8 mouse cellular contexts compared by ENCODE assay signal in genomic region chr6:122804418-122804817, GRCm38 (mm10). TPM values are rescaled to one million over a fixed set of nuclear protein-coding genes. Genes with fewer than 3 reads are reported as not detected.
DNase-seq lines count a peak whose midpoint lies in the region; ATAC-seq lines count a peak whose summit lies in the region.

No protein-coding gene starts in this region.

- WGBS in heart, embryonic 11.5 days (ENCODE audit: insufficient replicate concordance) = 25% methylated on average over 5 of the region's 5 CpGs

- H3K9me3 ChIP-seq in heart, embryonic 11.5 days (replicated peaks; ENCODE audit: control insufficient read depth, low read length) = no peaks in the 10 kb centered on the region

- H3K4me1 ChIP-seq in heart, embryonic 11.5 days (ENCODE audit: control insufficient read depth, insufficient read depth, low read length) = peaks cover 4% of the 10 kb centered on the region; the same call in 1 of the 2 replicates

- no peak overlapping the region for H3K4me2 ChIP-seq in heart, embryonic 11.5 days

- peak; percentile 96 for DNase-seq in heart, adult 11 months
- DNase-seq in adipocyte (ENCODE audit: low spot score) = peak; percentile 87
- DNase-seq in cerebellum, postnatal 4 days (ENCODE audit: low spot score in 2 of 2) = peak; percentile 58 to 77
- DNase-seq in layer of hippocampus, postnatal 10 days (ENCODE audit: low spot score in 2 of 2) = peak; percentile 82 to 83
- peak; percentile 83 for DNase-seq in lung, postnatal 25 days (ENCODE audit: low spot score)
- DNase-seq in spleen, adult 18-20 months = peak; percentile 59 to 82

- H3K9ac ChIP-seq in heart, embryonic 11.5 days (ENCODE audit: low read depth, low read length) = no peak overlapping the region

- H3K27ac ChIP-seq in heart, embryonic 11.5 days (ENCODE audit: low read depth, low read length) = no peak overlapping the region

- no peaks in the 10 kb centered on the region for H3K27me3 ChIP-seq in heart, embryonic 11.5 days (ENCODE audit: control insufficient read depth, insufficient read depth, low read length)

- ATAC-seq in heart, embryonic 11.5 days (replicated peaks; ENCODE audit: insufficient number of reproducible peaks, low FRiP score, low TSS enrichment) = no peak
- peak; percentile 75 for ATAC-seq in granulocyte monocyte progenitor cell, adult 5-6 weeks (replicated peaks; ENCODE audit: poor library complexity, severe bottlenecking)

- no peaks in the 10 kb centered on the region for H3K36me3 ChIP-seq in heart, embryonic 11.5 days (ENCODE audit: control insufficient read depth, insufficient read depth, low read length)

- H3K4me3 ChIP-seq in heart, embryonic 11.5 days (ENCODE audit: low read depth, low read length) = no peak overlapping the region

RNA-seq across cellular contexts. Expression of gene Slc2a3, which starts 3.0 kb away (rescaled TPM):
- polyA plus RNA-seq in heart, embryonic 11.5 days (2014; fragmentation: Nextera tagmentation; extraction: Ambion mirVana) = 27.5 and 33.2 TPM in 2 replicates
- total RNA-seq in granulocyte monocyte progenitor cell, adult 5-6 weeks (2014; fragmentation: Nextera tagmentation) = 4.7 and 6.5 TPM in 2 replicates
- 8.4 and 8.8 TPM in 2 replicates for total RNA-seq in granulocyte monocyte progenitor cell, adult 5-6 weeks (2017)
- total RNA-seq in layer of hippocampus, postnatal 10 days (2021) = 100 to 1,000 TPM in 1 of 2 experiments, 10 to 100 TPM in 1; 99.1 to 117 TPM

RNA-seq across cellular contexts. Expression of gene Foxj2, which starts 15.3 kb away (rescaled TPM):
- 4.9 and 5.9 TPM in 2 replicates for polyA plus RNA-seq in heart, embryonic 11.5 days (2014; fragmentation: Nextera tagmentation; extraction: Ambion mirVana)
- 5.2 and 8.1 TPM in 2 replicates for total RNA-seq in granulocyte monocyte progenitor cell, adult 5-6 weeks (2014; fragmentation: Nextera tagmentation)
- 1.6 and 3.5 TPM in 2 replicates for total RNA-seq in granulocyte monocyte progenitor cell, adult 5-6 weeks (2017)
- total RNA-seq in layer of hippocampus, postnatal 10 days (2021) = 10 to 100 TPM; 24.3 to 27.8 TPM

RNA-seq across cellular contexts. Expression of gene C3ar1, which starts 51.5 kb away (rescaled TPM):
- 1.4 and 1.5 TPM in 2 replicates for polyA plus RNA-seq in heart, embryonic 11.5 days (2014; fragmentation: Nextera tagmentation; extraction: Ambion mirVana)
- total RNA-seq in granulocyte monocyte progenitor cell, adult 5-6 weeks (2014; fragmentation: Nextera tagmentation) = not detected in 2 replicates
- 0.04 and 0.10 TPM in 2 replicates for total RNA-seq in granulocyte monocyte progenitor cell, adult 5-6 weeks (2017)
- total RNA-seq in layer of hippocampus, postnatal 10 days (2021) = under 1 TPM; 0.87 TPM

Comparison
In these comparisons a context has a peak if more than half of its experiments do, and no peak if none do; other contexts are left out.
1. RNA of gene Slc2a3, which starts 3.0 kb away (total RNA-seq): 99.1 to 117 TPM in layer of hippocampus, postnatal 10 days; 4.7 to 8.8 TPM in granulocyte monocyte progenitor cell, adult 5-6 weeks; every median in the first group is over 10 times any median in the second.
2. Peak in every context shown above with its lines, with median percentiles within 50 percentile points of each other: DNase-seq.